9 mouse cellular contexts compared by ENCODE assay signal in genomic region chr12:108836722-108837121, GRCm38 (mm10). TPM values are rescaled to one million over a fixed set of nuclear protein-coding genes. Genes with fewer than 3 reads are reported as not detected.
DNase-seq lines count a peak whose midpoint lies in the region; ATAC-seq lines count a peak whose summit lies in the region.
"Had no signal": no experiment of that assay in that cellular context is flagged by ENCODE, and none has a peak within 500 bp of the region (broad histone marks: within the 10 kb centered on the region; RNA-seq: fewer than 3 reads in every experiment).

No protein-coding gene starts in this region.

- H3K9me3 ChIP-seq in neural tube, embryonic 11.5 days (ENCODE audit: control insufficient read depth, low read length) = no peaks in the 10 kb centered on the region
- H3K9me3 ChIP-seq in limb, embryonic 12.5 days = no peaks in the 10 kb centered on the region
- H3K9me3 ChIP-seq in stomach, embryonic 15.5 days = no peaks in the 10 kb centered on the region

- ATAC-seq in neural tube, embryonic 11.5 days (ENCODE audit: insufficient read depth, low FRiP score, low TSS enrichment) = no peak
- no peak for ATAC-seq in limb, embryonic 12.5 days (ENCODE audit: insufficient number of reproducible peaks, insufficient read depth, low FRiP score, low TSS enrichment, low read depth)
- no peak for ATAC-seq in stomach, embryonic 15.5 days (ENCODE audit: insufficient read depth, low FRiP score, low read depth)

- peaks cover under 1% of the 10 kb centered on the region for H3K36me3 ChIP-seq in neural tube, embryonic 11.5 days (ENCODE audit: control insufficient read depth, insufficient read depth, low read length)
- H3K36me3 ChIP-seq in limb, embryonic 12.5 days = peaks cover 30% of the 10 kb centered on the region
- H3K36me3 ChIP-seq in stomach, embryonic 15.5 days = 0 out of 2 replicates have a peak, but pooled peaks cover 6% of the 10 kb centered on the region

- H3K9ac ChIP-seq in neural tube, embryonic 11.5 days (ENCODE audit: low read length) = peak overlapping the region; percentile 80
- peak overlapping the region; percentile 85 for H3K9ac ChIP-seq in limb, embryonic 12.5 days (replicated peaks)
- peak overlapping the region; percentile 72 for H3K9ac ChIP-seq in stomach, embryonic 15.5 days

- 59% methylated on average over 7 of the region's 7 CpGs for WGBS in neural tube, embryonic 11.5 days
- 51% methylated on average over 7 of the region's 7 CpGs for WGBS in limb, embryonic 12.5 days
- WGBS in stomach, embryonic 15.5 days = 27% methylated on average over 7 of the region's 7 CpGs

- H3K4me3 ChIP-seq in neural tube, embryonic 11.5 days (ENCODE audit: low read depth, low read length) = peak overlapping the region; percentile 55
- peak overlapping the region; percentile 67 for H3K4me3 ChIP-seq in limb, embryonic 12.5 days (replicated peaks)
- peak overlapping the region; percentile 74 for H3K4me3 ChIP-seq in stomach, embryonic 15.5 days (replicated peaks)

- H3K4me2 ChIP-seq in neural tube, embryonic 11.5 days (ENCODE audit: low read depth) = peak overlapping the region; percentile 71
- H3K4me2 ChIP-seq in limb, embryonic 12.5 days = peak overlapping the region; percentile 95
- H3K4me2 ChIP-seq in stomach, embryonic 15.5 days = peak overlapping the region; percentile 98

- peaks cover 30% of the 10 kb centered on the region for H3K4me1 ChIP-seq in neural tube, embryonic 11.5 days (ENCODE audit: control insufficient read depth, insufficient read depth, low read length)
- peaks cover 39% of the 10 kb centered on the region for H3K4me1 ChIP-seq in limb, embryonic 12.5 days (replicated peaks)
- peaks cover 32% of the 10 kb centered on the region for H3K4me1 ChIP-seq in stomach, embryonic 15.5 days

- peak; percentile 52 for DNase-seq in cerebellum, adult 11-12 months
- DNase-seq in cerebellum, postnatal 14 days = no peak
- peak; percentile 37 for DNase-seq in neural tube, embryonic 11.5 days (ENCODE audit: low spot score)
- DNase-seq in neural tube, embryonic 10.5 days (ENCODE audit: extremely low spot score, low spot score) = no peak
- DNase-seq in adrenal gland, adult 8-10 months = no peak
- no peak for DNase-seq in adrenal gland, postnatal 4 days (ENCODE audit: low spot score in 2 of 2)
- DNase-seq: cerebellum, postnatal 10 days had no signal

- H3K27ac ChIP-seq in neural tube, embryonic 11.5 days (ENCODE audit: low read depth, low read length) = no peak overlapping the region
- peak overlapping the region; percentile 89 for H3K27ac ChIP-seq in limb, embryonic 12.5 days
- H3K27ac ChIP-seq in stomach, embryonic 15.5 days = peak overlapping the region; percentile 88

- H3K27me3 ChIP-seq in neural tube, embryonic 11.5 days (ENCODE audit: control insufficient read depth, insufficient read depth, low read length) = no peaks in the 10 kb centered on the region
- H3K27me3 ChIP-seq in limb, embryonic 12.5 days = no peaks in the 10 kb centered on the region
- no peaks in the 10 kb centered on the region for H3K27me3 ChIP-seq in stomach, embryonic 15.5 days (replicated peaks)

RNA-seq across cellular contexts. Expression of gene Slc25a47, which starts 0.9 kb away (rescaled TPM):
- polyA plus RNA-seq in neural tube, embryonic 11.5 days (2014; fragmentation: Nextera tagmentation; extraction: Ambion mirVana) = 10.5 and 13.2 TPM in 2 replicates
- polyA plus RNA-seq in limb, embryonic 12.5 days (2016; fragmentation: Nextera tagmentation; extraction: Ambion mirVana) = 15.5 and 18.0 TPM in 2 replicates
- 8.9 and 9.8 TPM in 2 replicates for polyA plus RNA-seq in stomach, embryonic 15.5 days (2015; fragmentation: Nextera tagmentation; extraction: Ambion mirVana)
- 10 to 100 TPM; 10.2 to 14.0 (median 12.2) TPM for total RNA-seq in adrenal gland, adult 8-10 months (2022)
- total RNA-seq in adrenal gland, postnatal 4 days (2021) = 10 to 100 TPM; 14.1 to 44.8 TPM

RNA-seq across cellular contexts. Expression of gene Slc25a29, which starts 1.0 kb away (rescaled TPM):
- polyA plus RNA-seq in neural tube, embryonic 11.5 days (2014; fragmentation: Nextera tagmentation; extraction: Ambion mirVana) = 12.9 and 13.7 TPM in 2 replicates
- polyA plus RNA-seq in limb, embryonic 12.5 days (2016; fragmentation: Nextera tagmentation; extraction: Ambion mirVana) = 11.5 and 15.2 TPM in 2 replicates
- polyA plus RNA-seq in stomach, embryonic 15.5 days (2015; fragmentation: Nextera tagmentation; extraction: Ambion mirVana) = 7.2 and 8.3 TPM in 2 replicates
- total RNA-seq in adrenal gland, adult 8-10 months (2022) = 10 to 100 TPM; 19.8 to 29.4 (median 23.8) TPM
- total RNA-seq in adrenal gland, postnatal 4 days (2021) = 1 to 10 TPM; 8.7 to 9.6 TPM

RNA-seq across cellular contexts. Expression of gene Yy1, which starts 43.9 kb away (rescaled TPM):
- 17.6 and 18.7 TPM in 2 replicates for polyA plus RNA-seq in neural tube, embryonic 11.5 days (2014; fragmentation: Nextera tagmentation; extraction: Ambion mirVana)
- 23.8 and 24.0 TPM in 2 replicates for polyA plus RNA-seq in limb, embryonic 12.5 days (2016; fragmentation: Nextera tagmentation; extraction: Ambion mirVana)
- 17.0 and 17.9 TPM in 2 replicates for polyA plus RNA-seq in stomach, embryonic 15.5 days (2015; fragmentation: Nextera tagmentation; extraction: Ambion mirVana)
- total RNA-seq in adrenal gland, adult 8-10 months (2022) = 10 to 100 TPM; 65.4 to 76.7 (median 70.7) TPM
- total RNA-seq in adrenal gland, postnatal 4 days (2021) = 10 to 100 TPM; 70.1 to 75.3 TPM

RNA-seq across cellular contexts. Expression of gene Wdr25, which starts 56.7 kb away (rescaled TPM):
- 5.2 TPM in 2 replicates for polyA plus RNA-seq in neural tube, embryonic 11.5 days (2014; fragmentation: Nextera tagmentation; extraction: Ambion mirVana)
- 8.8 and 11.1 TPM in 2 replicates for polyA plus RNA-seq in limb, embryonic 12.5 days (2016; fragmentation: Nextera tagmentation; extraction: Ambion mirVana)
- polyA plus RNA-seq in stomach, embryonic 15.5 days (2015; fragmentation: Nextera tagmentation; extraction: Ambion mirVana) = 8.3 and 9.6 TPM in 2 replicates
- total RNA-seq in adrenal gland, adult 8-10 months (2022) = 1 to 10 TPM; 8.1 to 9.6 (median 8.4) TPM
- 1 to 10 TPM; 3.4 to 7.5 TPM for total RNA-seq in adrenal gland, postnatal 4 days (2021)

RNA-seq across cellular contexts. Expression of gene Wars, which starts 57.3 kb away (rescaled TPM):
- 139 and 148 TPM in 2 replicates for polyA plus RNA-seq in neural tube, embryonic 11.5 days (2014; fragmentation: Nextera tagmentation; extraction: Ambion mirVana)
- polyA plus RNA-seq in limb, embryonic 12.5 days (2016; fragmentation: Nextera tagmentation; extraction: Ambion mirVana) = 97.0 and 98.2 TPM in 2 replicates
- 91.1 and 96.6 TPM in 2 replicates for polyA plus RNA-seq in stomach, embryonic 15.5 days (2015; fragmentation: Nextera tagmentation; extraction: Ambion mirVana)
- 10 to 100 TPM; 63.1 to 70.0 (median 66.8) TPM for total RNA-seq in adrenal gland, adult 8-10 months (2022)
- total RNA-seq in adrenal gland, postnatal 4 days (2021) = 10 to 100 TPM; 54.9 to 59.9 TPM

Comparison
In these comparisons a context has a peak if more than half of its experiments do, and no peak if none do; other contexts are left out.
1. DNase-seq: peak in cerebellum, adult 11-12 months (single experiment) and neural tube, embryonic 11.5 days (single experiment); none in cerebellum, postnatal 14 days (0 of 2), neural tube, embryonic 10.5 days (single experiment), adrenal gland, adult 8-10 months (single experiment) and adrenal gland, postnatal 4 days (0 of 2).
2. Peak in every context shown above with its lines, with median percentiles within 50 percentile points of each other: H3K4me2 ChIP-seq, H3K4me3 ChIP-seq and H3K9ac ChIP-seq.